Mouse (Mus musculus) brown adipose tissue, adult 24 weeks (tissue): ENCODE measurements around the gene Rad9a. TPM values are rescaled to one million over a fixed set of nuclear protein-coding genes. Genes with fewer than 3 reads are reported as not detected.

Experiments
- H3K27ac ChIP-seq: fragments of 200-500 bp; replicated peaks from 2 replicates; pipeline ENCODE4 v1.5.1; 2012; ENCODE audit warnings: low read depth, mild to moderate bottlenecking, low read length
- H3K4me1 ChIP-seq: fragments of 200-500 bp; 2 replicates; pipeline ENCODE4 v1.6.1; 2012; ENCODE audit warnings: low read length, mixed read lengths; ENCODE audit not compliant: control insufficient read depth, insufficient read depth, insufficient read length
- H3K4me3 ChIP-seq: fragments of 200-500 bp; 2 replicates; pipeline ENCODE4 v1.5.1; 2012; ENCODE audit warnings: low read depth, mild to moderate bottlenecking, low read length, moderate library complexity; ENCODE audit not compliant: insufficient read depth
- polyA plus RNA-seq: library from polyadenylated mRNA; stranded (reverse); fragments of >200 nt; gene quantifications from 2 replicates; pipeline ENCODE4 v1.2.4, GENCODE M21; 2012; ENCODE audit not compliant: missing spikeins, insufficient read depth, insufficient read length

Rad9a gene
- polyA plus RNA-seq, 1 experiment = 4.4 TPM

DNA sequence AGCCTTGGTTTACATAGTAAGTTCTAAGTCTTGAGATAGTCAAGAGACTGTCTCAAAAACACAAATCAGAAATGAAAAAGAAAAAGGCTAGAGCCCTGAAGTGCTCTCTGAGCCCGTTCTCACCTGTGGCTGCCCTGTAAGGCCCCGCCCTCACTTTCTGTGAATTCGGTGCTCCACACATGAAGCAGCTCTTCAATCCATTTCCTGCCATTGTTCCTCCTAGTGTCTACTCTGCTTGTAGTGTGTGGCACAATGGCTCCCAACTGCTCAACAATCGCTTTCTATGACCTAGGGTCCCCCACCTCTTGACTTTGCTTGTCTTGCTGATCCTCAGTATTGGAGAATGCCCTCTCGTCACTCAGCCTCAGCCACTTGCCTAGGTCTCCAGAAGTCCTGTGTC is 26.0 kb upstream of the Rad9a start:
- Histone ChIP-seq H3K4me3 (no peak overlapping the region), H3K4me1 (peaks cover 15% of the 10 kb centered on the region; the same call in 1 of the 2 replicates), H3K27ac (no peak overlapping the region)

DNA sequence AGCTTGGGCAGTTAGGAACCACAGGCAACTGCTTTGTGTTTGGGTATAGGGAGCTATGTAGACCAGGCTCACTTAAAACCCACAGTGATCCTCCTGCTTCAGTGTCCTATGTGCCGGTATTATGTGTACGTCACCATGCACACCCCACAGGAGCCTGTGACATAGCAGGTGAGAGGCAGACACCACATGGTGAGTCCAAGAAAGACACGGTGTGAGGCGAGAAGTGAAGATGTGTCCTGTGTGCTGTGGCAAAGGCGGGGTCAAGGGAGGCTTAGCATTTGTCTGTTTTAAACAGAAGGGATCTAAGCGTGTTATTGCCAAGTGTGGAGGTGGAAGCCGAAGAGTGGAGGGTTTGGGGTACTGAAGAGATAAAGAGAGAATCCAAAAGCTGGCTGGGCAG is 25.3 kb upstream of the Rad9a start:
- Histone ChIP-seq H3K4me3 (no peak overlapping the region), H3K4me1 (peaks cover 12% of the 10 kb centered on the region; the same call in 1 of the 2 replicates), H3K27ac (no peak overlapping the region)

DNA sequence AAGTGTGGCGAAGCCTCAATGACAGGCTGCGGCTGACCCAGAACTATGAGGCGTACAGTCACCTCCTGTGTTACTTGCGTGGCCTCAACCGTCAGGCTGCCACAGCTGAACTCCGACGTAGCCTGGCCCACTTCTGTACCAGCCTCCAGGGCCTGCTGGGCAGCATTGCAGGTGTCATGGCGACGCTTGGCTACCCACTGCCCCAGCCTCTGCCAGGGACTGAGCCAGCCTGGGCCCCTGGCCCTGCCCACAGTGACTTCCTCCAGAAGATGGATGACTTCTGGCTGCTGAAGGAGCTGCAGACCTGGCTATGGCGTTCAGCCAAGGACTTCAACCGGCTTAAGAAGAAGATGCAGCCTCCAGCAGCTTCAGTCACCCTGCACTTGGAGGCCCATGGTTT is 20.7 kb upstream of the Rad9a start:
- H3K4me1 ChIP-seq = peaks cover 4% of the 10 kb centered on the region; the same call in 1 of the 2 replicates
- H3K27ac ChIP-seq = no peak overlapping the region
- no peak overlapping the region for H3K4me3 ChIP-seq

DNA sequence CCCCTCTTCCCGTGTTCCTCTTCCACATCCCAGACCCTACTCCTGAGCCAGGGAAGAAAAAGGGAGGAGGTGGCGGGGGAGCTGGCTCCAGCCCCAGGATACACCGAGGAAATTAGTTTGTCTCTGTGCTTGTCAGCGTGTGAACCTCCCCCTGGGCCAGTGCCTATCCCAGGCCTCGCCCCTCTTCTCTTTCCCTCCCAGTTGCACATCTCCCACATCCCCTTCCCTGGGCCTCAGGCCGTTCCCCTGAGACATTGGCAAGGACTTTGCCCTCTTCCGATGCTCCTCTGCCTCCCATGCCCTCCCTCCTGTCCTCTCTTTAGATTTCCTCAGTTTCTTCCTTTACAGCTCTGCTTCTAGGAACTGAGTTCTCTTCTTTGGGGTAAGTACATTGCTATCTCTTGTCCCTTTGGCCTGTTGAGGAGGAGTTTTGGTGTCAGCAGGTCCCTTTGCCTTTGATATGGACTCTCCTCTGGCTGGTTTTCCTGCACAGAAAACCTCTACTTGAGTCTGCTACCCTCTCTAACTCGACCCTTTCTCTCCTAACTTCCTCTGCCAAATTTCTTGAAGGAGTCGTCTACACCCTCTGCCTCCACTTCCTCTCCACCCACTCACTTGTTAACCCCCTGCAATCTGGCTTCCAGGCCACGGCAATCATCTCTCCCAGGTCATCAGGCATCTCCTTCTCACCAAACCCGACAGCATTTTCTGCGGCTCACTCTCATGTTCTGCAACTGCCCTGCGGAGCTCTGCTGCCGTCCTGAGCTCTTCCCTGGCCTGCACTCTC is 19.7 kb upstream of the Rad9a start:
- H3K27ac ChIP-seq = peak overlapping the region; percentile 23; the same call in 1 of the 2 replicates

GRCm38 (mm10) chr19:4220416-4220815 is 19.0 kb upstream of the Rad9a start:
- H3K27ac ChIP-seq = no peak overlapping the region
- H3K4me1 ChIP-seq = peaks cover 4% of the 10 kb centered on the region; the same call in 1 of the 2 replicates
- no peak overlapping the region for H3K4me3 ChIP-seq

More for the DNA sequence above, 19.7 kb upstream of the Rad9a start:
- Histone ChIP-seq H3K4me3 (no peak overlapping the region), H3K4me1 (peaks cover 4% of the 10 kb centered on the region; the same call in 1 of the 2 replicates)

- Histone ChIP-seq H3K4me3 (no peak overlapping the region), H3K27ac (no peak overlapping the region), H3K4me1 (peaks cover 4% of the 10 kb centered on the region; the same call in 1 of the 2 replicates)
These were observed 18.5 kb upstream of the Rad9a start for GRCm38 (mm10) chr19:4219943-4220342.

DNA sequence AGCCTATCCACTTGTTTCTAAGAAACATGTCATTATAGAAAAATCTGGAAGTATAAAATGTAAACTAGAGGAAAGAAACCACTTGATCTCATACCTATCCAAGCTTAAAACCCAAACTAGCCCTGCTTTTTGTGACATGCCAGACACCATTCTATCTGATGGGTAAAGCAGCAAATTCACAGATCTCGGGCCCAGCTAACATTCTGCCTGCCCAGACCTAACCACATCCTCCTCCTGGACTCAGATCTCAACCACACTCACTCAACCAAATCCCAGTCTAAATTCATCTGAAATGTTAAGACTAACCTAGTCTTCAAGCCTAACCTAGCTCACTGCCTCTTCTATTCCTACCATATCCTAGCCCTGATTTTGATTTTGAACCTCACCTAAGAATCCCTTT is 17.3 kb upstream of the Rad9a start:
- peaks cover 4% of the 10 kb centered on the region; the same call in 1 of the 2 replicates for H3K4me1 ChIP-seq
- H3K27ac ChIP-seq = no peak overlapping the region
- no peak overlapping the region for H3K4me3 ChIP-seq

DNA sequence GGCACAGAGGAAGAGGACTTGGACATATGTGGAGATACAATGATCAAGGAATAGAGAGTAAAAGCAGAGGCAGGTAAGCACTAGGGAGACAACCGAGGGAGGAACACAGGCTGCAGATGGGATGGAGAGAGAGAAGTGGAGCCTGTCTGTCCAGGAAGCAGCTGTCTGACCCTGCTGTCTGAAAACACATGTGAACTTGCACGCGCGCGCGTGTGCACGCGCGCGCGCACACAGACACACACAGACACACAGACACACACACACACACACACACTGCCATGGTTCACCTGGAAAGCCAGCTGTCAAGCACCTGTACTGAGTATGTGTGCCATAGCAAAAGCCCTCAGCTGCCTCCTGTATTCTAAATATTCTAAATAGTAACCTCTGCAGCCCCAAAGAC is 16.8 kb upstream of the Rad9a start:
- Histone ChIP-seq H3K27ac (no peak overlapping the region), H3K4me1 (peaks cover 4% of the 10 kb centered on the region; the same call in 1 of the 2 replicates), H3K4me3 (no peak overlapping the region)

- Histone ChIP-seq H3K4me3 (no peak overlapping the region), H3K27ac (no peak overlapping the region), H3K4me1 (peaks cover 4% of the 10 kb centered on the region; the same call in 1 of the 2 replicates)
These were observed 16.4 kb upstream of the Rad9a start for GRCm38 (mm10) chr19:4217855-4218254.

GRCm38 (mm10) chr19:4217140-4217539 is 15.7 kb upstream of the Rad9a start:
- no peak overlapping the region for H3K27ac ChIP-seq
- no peak overlapping the region for H3K4me3 ChIP-seq
- peaks cover 4% of the 10 kb centered on the region; the same call in 1 of the 2 replicates for H3K4me1 ChIP-seq

- peaks cover 4% of the 10 kb centered on the region; the same call in 1 of the 2 replicates for H3K4me1 ChIP-seq
- no peak overlapping the region for H3K27ac ChIP-seq
- 0 out of 2 replicates have a peak overlapping the region, but pooled peaks have one; percentile 4 for H3K4me3 ChIP-seq
These were observed 14.7 kb upstream of the Rad9a start for GRCm38 (mm10) chr19:4216041-4216685.

- no peaks in the 10 kb centered on the region for H3K4me1 ChIP-seq
- H3K27ac ChIP-seq = no peak overlapping the region
- H3K4me3 ChIP-seq = peak overlapping the region; percentile 55
These were observed 14.0 kb upstream of the Rad9a start for GRCm38 (mm10) chr19:4215451-4215840.

DNA sequence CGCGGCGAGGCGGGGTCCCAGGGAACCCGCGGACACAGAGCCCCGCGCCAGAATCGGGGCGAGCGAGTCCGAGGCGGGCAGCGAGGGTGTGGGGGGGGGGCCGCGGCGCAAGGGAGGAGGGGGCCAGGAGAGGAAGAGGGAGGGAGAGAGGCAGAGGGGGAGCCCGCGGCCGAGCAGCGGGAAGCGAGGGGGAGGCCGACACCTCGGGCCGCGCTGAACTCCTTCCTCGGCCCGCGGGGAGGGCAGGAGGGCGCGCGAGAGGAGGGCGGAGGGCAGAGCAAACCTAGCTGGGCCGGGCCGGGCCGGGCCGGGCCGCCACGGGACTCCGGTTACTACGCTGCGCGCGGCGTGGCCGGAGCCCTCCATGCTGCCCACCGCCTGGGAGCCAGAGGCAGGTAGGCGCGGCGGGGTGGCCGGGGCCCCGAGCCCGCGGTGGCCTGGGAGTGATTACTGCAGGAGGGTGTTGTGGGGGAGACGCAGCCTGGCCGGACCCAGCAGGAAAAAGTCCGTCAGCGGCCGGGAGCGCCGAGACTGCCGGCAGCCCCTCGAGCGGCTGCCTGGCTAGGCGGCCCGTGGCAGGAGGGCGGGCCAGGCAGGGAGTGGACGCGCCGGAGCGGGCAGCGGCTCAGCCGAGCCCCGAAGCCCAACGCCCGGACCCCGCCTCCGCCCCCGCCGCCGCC is 13.4 kb upstream of the Rad9a start:
- peak overlapping the region; percentile 85 for H3K4me3 ChIP-seq
- no peaks in the 10 kb centered on the region for H3K4me1 ChIP-seq
- H3K27ac ChIP-seq = no peak overlapping the region

- Histone ChIP-seq H3K27ac (no peak within 1 kb of the TSS), H3K4me3 (peak within 1 kb of the TSS; percentile 85), H3K4me1 (no peaks in the 10 kb centered on the region)
These were observed 12.8 kb upstream of the Rad9a start, which contains the start of the genes Clcf1 and AC109138.7 for GRCm38 (mm10) chr19:4214071-4214770. Gene Clcf1, plus strand, starts transcription at chr19:4214238. Gene AC109138.7, plus strand, starts transcription at chr19:4214357.
